Mouse (Mus musculus): ENCODE data around the gene 2010111I01Rik. TPM values are rescaled to one million over a fixed set of nuclear protein-coding genes. Genes with fewer than 3 reads are reported as not detected.

2010111I01Rik gene
- polyA plus RNA-seq, 1 experiment from 2014 or later = 17.2 TPM

GRCm38 (mm10) chr13:63300929-63301328 is 336.2 kb downstream of the 2010111I01Rik start:
- H3K36me3 ChIP-seq = peaks cover 84% of the 10 kb centered on the region
- H3K27me3 ChIP-seq (replicated peaks) = no peaks in the 10 kb centered on the region
- ATAC-seq = no peak

GRCm38 (mm10) chr13:63301764-63302209 is 337.1 kb downstream of the 2010111I01Rik start:
- H3K27me3 ChIP-seq (replicated peaks) = no peaks in the 10 kb centered on the region
- no peak overlapping the region for H3K27ac ChIP-seq
- H3K4me1 ChIP-seq = no peaks in the 10 kb centered on the region
- no peak overlapping the region for H3K4me2 ChIP-seq
- H3K9ac ChIP-seq = no peak overlapping the region
- no peaks in the 10 kb centered on the region for H3K9me3 ChIP-seq (replicated peaks)
- no peak overlapping the region for H3K4me3 ChIP-seq
- H3K36me3 ChIP-seq = peaks cover 79% of the 10 kb centered on the region
- no peak for ATAC-seq
- WGBS (ENCODE audit: insufficient replicate concordance) = 56% methylated on average over 3 of the region's 3 CpGs

More at GRCm38 (mm10) chr13:63300929-63301328, 336.2 kb downstream of the 2010111I01Rik start:
- Histone ChIP-seq H3K9ac (no peak overlapping the region), H3K4me1 (no peaks in the 10 kb centered on the region), H3K4me3 (no peak overlapping the region), H3K4me2 (no peak overlapping the region), H3K27ac (no peak overlapping the region), H3K9me3 (replicated peaks) (no peaks in the 10 kb centered on the region)
- WGBS (ENCODE audit: insufficient replicate concordance) = 74% methylated on average over 7 of the region's 7 CpGs

GRCm38 (mm10) chr13:63302381-63302780 is 337.7 kb downstream of the 2010111I01Rik start:
- Histone ChIP-seq H3K4me1 (no peaks in the 10 kb centered on the region), H3K9ac (no peak overlapping the region), H3K27ac (no peak overlapping the region), H3K36me3 (peaks cover 73% of the 10 kb centered on the region), H3K9me3 (replicated peaks) (no peaks in the 10 kb centered on the region), H3K27me3 (replicated peaks) (no peaks in the 10 kb centered on the region), H3K4me2 (no peak overlapping the region), H3K4me3 (no peak overlapping the region)
- WGBS (ENCODE audit: insufficient replicate concordance) = 87% methylated on average over 5 of the region's 5 CpGs
- no peak for ATAC-seq

GRCm38 (mm10) chr13:63304124-63304792 is 339.6 kb downstream of the 2010111I01Rik start:
- no peak overlapping the region for H3K27ac ChIP-seq
- no peaks in the 10 kb centered on the region for H3K27me3 ChIP-seq (replicated peaks)
- H3K4me1 ChIP-seq = no peaks in the 10 kb centered on the region
- H3K4me2 ChIP-seq = no peak overlapping the region
- no peaks in the 10 kb centered on the region for H3K9me3 ChIP-seq (replicated peaks)
- 60% methylated on average over 6 of the region's 6 CpGs for WGBS (ENCODE audit: insufficient replicate concordance)
- ATAC-seq = no peak
- H3K36me3 ChIP-seq = peaks cover 55% of the 10 kb centered on the region
- H3K9ac ChIP-seq = no peak overlapping the region
- no peak overlapping the region for H3K4me3 ChIP-seq

- no peak overlapping the region for H3K9ac ChIP-seq
- H3K4me3 ChIP-seq = no peak overlapping the region
- H3K36me3 ChIP-seq = peaks cover 51% of the 10 kb centered on the region
- WGBS (ENCODE audit: insufficient replicate concordance) = 70% methylated on average over 3 of the region's 3 CpGs
- H3K9me3 ChIP-seq (replicated peaks) = no peaks in the 10 kb centered on the region
- no peaks in the 10 kb centered on the region for H3K4me1 ChIP-seq
- H3K27me3 ChIP-seq (replicated peaks) = no peaks in the 10 kb centered on the region
- H3K4me2 ChIP-seq = no peak overlapping the region
- ATAC-seq = no peak
- no peak overlapping the region for H3K27ac ChIP-seq
Measured at GRCm38 (mm10) chr13:63304799-63305159, 340.1 kb downstream of the 2010111I01Rik start.

- no peak overlapping the region for H3K4me2 ChIP-seq
- H3K27ac ChIP-seq = no peak overlapping the region
- WGBS (ENCODE audit: insufficient replicate concordance) = 74% methylated on average over 16 of the region's 16 CpGs
- no peaks in the 10 kb centered on the region for H3K27me3 ChIP-seq (replicated peaks)
- H3K9ac ChIP-seq = no peak overlapping the region
- H3K9me3 ChIP-seq (replicated peaks) = no peaks in the 10 kb centered on the region
- peak; percentile 27; the same call in 1 of the 2 replicates for ATAC-seq
- H3K36me3 ChIP-seq = peaks cover 45% of the 10 kb centered on the region
- H3K4me1 ChIP-seq = no peaks in the 10 kb centered on the region
- no peak overlapping the region for H3K4me3 ChIP-seq
Measured at GRCm38 (mm10) chr13:63305160-63306011, 340.7 kb downstream of the 2010111I01Rik start.

GRCm38 (mm10) chr13:63306768-63307167 is 342.1 kb downstream of the 2010111I01Rik start:
- 76% methylated on average over 5 of the region's 5 CpGs for WGBS (ENCODE audit: insufficient replicate concordance)
- Histone ChIP-seq H3K4me1 (no peaks in the 10 kb centered on the region), H3K27ac (no peak overlapping the region)

GRCm38 (mm10) chr13:63309563-63309962 is 344.9 kb downstream of the 2010111I01Rik start:
- Histone ChIP-seq H3K4me1 (peaks cover 15% of the 10 kb centered on the region), H3K4me3 (no peak overlapping the region), H3K27ac (no peak overlapping the region), H3K4me2 (no peak overlapping the region), H3K9ac (no peak overlapping the region), H3K9me3 (replicated peaks) (no peaks in the 10 kb centered on the region), H3K27me3 (replicated peaks) (no peaks in the 10 kb centered on the region), H3K36me3 (peaks cover 14% of the 10 kb centered on the region; the same call in 1 of the 2 replicates)
- 73% methylated on average over 3 of the region's 3 CpGs for WGBS (ENCODE audit: insufficient replicate concordance)
- no peak for ATAC-seq

More at GRCm38 (mm10) chr13:63306768-63307167, 342.1 kb downstream of the 2010111I01Rik start:
- no peak overlapping the region for H3K4me3 ChIP-seq
- no peaks in the 10 kb centered on the region for H3K9me3 ChIP-seq (replicated peaks)
- H3K4me2 ChIP-seq = no peak overlapping the region
- H3K36me3 ChIP-seq = peaks cover 33% of the 10 kb centered on the region
- H3K9ac ChIP-seq = no peak overlapping the region
- no peaks in the 10 kb centered on the region for H3K27me3 ChIP-seq (replicated peaks)
- no peak for ATAC-seq

- no peak overlapping the region for H3K27ac ChIP-seq
- H3K9me3 ChIP-seq (replicated peaks) = no peaks in the 10 kb centered on the region
- ATAC-seq = no peak
- H3K27me3 ChIP-seq (replicated peaks) = no peaks in the 10 kb centered on the region
- H3K4me1 ChIP-seq = peaks cover 17% of the 10 kb centered on the region
- H3K9ac ChIP-seq = no peak overlapping the region
- H3K4me2 ChIP-seq = no peak overlapping the region
- no peak overlapping the region for H3K4me3 ChIP-seq
- H3K36me3 ChIP-seq = peaks cover 8% of the 10 kb centered on the region; the same call in 1 of the 2 replicates
- 61% methylated on average over 2 of the region's 2 CpGs for WGBS (ENCODE audit: insufficient replicate concordance)
Measured at GRCm38 (mm10) chr13:63311156-63311555, 346.5 kb downstream of the 2010111I01Rik start.

- H3K9ac ChIP-seq = no peak overlapping the region
- no peak for ATAC-seq
- H3K27me3 ChIP-seq (replicated peaks) = no peaks in the 10 kb centered on the region
- H3K4me3 ChIP-seq = no peak overlapping the region
- H3K36me3 ChIP-seq = peaks cover 18% of the 10 kb centered on the region
- 92% methylated on average over 1 of the region's 1 CpGs for WGBS (ENCODE audit: insufficient replicate concordance)
- H3K4me1 ChIP-seq = peaks cover 23% of the 10 kb centered on the region
- no peaks in the 10 kb centered on the region for H3K9me3 ChIP-seq (replicated peaks)
- H3K27ac ChIP-seq = no peak overlapping the region
- H3K4me2 ChIP-seq = no peak overlapping the region
Measured at GRCm38 (mm10) chr13:63313247-63313646, 348.6 kb downstream of the 2010111I01Rik start.

GRCm38 (mm10) chr13:63313748-63314607 is 349.3 kb downstream of the 2010111I01Rik start:
- peak; percentile 40; the same call in 1 of the 2 replicates for ATAC-seq
- H3K9ac ChIP-seq = no peak overlapping the region

More at GRCm38 (mm10) chr13:63313748-63314607, 349.3 kb downstream of the 2010111I01Rik start:
- Histone ChIP-seq H3K27me3 (replicated peaks) (no peaks in the 10 kb centered on the region), H3K4me2 (no peak overlapping the region), H3K9me3 (replicated peaks) (no peaks in the 10 kb centered on the region), H3K4me1 (peaks cover 23% of the 10 kb centered on the region), H3K27ac (peak overlapping the region; percentile 23; the same call in 1 of the 2 replicates), H3K36me3 (peaks cover 18% of the 10 kb centered on the region), H3K4me3 (no peak overlapping the region)
- WGBS (ENCODE audit: insufficient replicate concordance) = 58% methylated on average over 12 of the region's 12 CpGs
